Mouse (Mus musculus) C2C12 (cell line): ENCODE measurements at regions not wholly inside any gene's neighbourhood (a gene's known extent, or its start where the extent isn't known, plus 50 kb on each side); places are given as distances from the start of the nearest gene placed in this dataset.

Experiments used
- H3K27me3 ChIP-seq: one replicate; pipeline ENCODE4 v1.6.1; 2011; ENCODE audit not compliant: control insufficient read depth, insufficient read depth, insufficient read length
- H3K36me3 ChIP-seq: one replicate; pipeline ENCODE4 v1.6.1; 2011; ENCODE audit not compliant: control insufficient read depth, insufficient read depth
- H3K4me3 ChIP-seq: one replicate; pipeline ENCODE4 v1.5.1; 2011; ENCODE audit warnings: mild to moderate bottlenecking, control low read depth; ENCODE audit not compliant: poor library complexity, insufficient read depth, severe bottlenecking
- H3K79me2 ChIP-seq: one replicate; pipeline ENCODE4 v1.6.1; 2011; ENCODE audit not compliant: control insufficient read depth, insufficient read depth
- H3K79me3 ChIP-seq: one replicate; pipeline ENCODE4 v1.6.1; 2011; ENCODE audit warnings: low read depth, control low read depth
- H3ac ChIP-seq: one replicate; pipeline ENCODE3; 2011; ENCODE audit warnings: low read depth; ENCODE audit not compliant: control insufficient read depth, insufficient read length
- CEBPB ChIP-seq: IDR thresholded peaks from one replicate; pipeline ENCODE4 v1.6.1; 2011; ENCODE audit warnings: low read depth, mild to moderate bottlenecking, control low read depth, moderate library complexity
- CTCF ChIP-seq: IDR thresholded peaks from one replicate; pipeline ENCODE4 v1.5.1; 2011; ENCODE audit not compliant: control insufficient read depth, insufficient read depth, insufficient read length
- FOSL1 ChIP-seq: IDR thresholded peaks from one replicate; pipeline ENCODE4 v1.8.0; 2011; ENCODE audit warnings: mild to moderate bottlenecking, low read length; ENCODE audit not compliant: poor library complexity, insufficient read depth, severe bottlenecking
- MAX ChIP-seq: IDR thresholded peaks from one replicate; pipeline ENCODE4 v1.6.1; 2011; ENCODE audit warnings: mild to moderate bottlenecking, control low read depth
- MYOD1 ChIP-seq: IDR thresholded peaks from one replicate; pipeline ENCODE4 v1.6.1; 2011; ENCODE audit warnings: low read depth; ENCODE audit not compliant: control insufficient read depth, insufficient read length
- MYOG ChIP-seq: IDR thresholded peaks from one replicate; pipeline ENCODE4 v1.6.1; 2011; ENCODE audit not compliant: control insufficient read depth, insufficient read length; ENCODE audit errors: extremely low read depth
- USF1 ChIP-seq: IDR thresholded peaks from one replicate; pipeline ENCODE4 v1.6.1; 2011; ENCODE audit warnings: low read depth, mild to moderate bottlenecking, control low read depth, moderate library complexity

DNA sequence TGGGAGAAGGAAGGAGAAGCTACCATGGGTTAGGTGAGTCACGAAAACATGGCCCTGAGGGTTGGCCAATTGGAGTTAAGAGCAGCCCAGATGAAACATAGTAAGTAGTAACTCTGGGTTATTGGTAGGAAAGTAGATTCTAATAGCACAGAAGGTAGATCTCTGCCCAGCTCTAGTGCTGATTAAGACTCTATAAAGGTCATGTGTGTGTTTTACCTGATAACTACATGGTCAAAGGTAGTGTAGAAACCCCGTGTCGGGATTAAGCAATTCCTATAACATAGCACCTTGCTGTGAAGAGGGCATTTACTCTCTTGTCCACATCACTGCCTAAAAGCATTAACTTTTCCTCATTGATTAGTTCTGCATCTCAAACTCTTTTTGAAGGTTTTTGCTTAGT, 89.0 kb upstream of the Fam241a start:
- Histone ChIP-seq H3K27me3 (no peaks in the 10 kb centered on the region), H3K79me2 (no peaks in the 10 kb centered on the region), H3K79me3 (no peaks in the 10 kb centered on the region), H3ac (no peak overlapping the region), H3K4me3 (no peak overlapping the region), H3K36me3 (no peaks in the 10 kb centered on the region)
- TF ChIP-seq MYOG: no peak

DNA sequence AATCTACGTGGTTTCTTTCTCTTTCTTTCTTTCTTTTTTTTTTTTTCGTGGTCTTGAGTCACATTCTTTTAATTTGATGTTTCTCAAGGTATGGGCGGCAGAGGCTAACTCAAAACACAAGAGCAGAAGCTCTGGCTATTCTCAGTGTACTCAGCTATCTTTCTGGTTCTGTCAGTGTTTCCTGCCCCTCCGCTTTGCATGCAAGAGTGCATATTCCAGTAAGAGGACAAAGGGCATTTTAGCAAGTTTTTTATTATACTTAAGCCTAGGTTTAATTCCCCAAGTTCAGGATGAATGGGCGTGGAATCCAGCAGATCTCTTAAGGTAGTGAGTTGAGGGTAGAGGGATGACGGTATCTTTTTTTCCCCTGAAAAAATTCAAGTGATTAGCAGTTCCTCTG, 81.1 kb upstream of the Fam241a start:
- Histone ChIP-seq H3K27me3 (no peaks in the 10 kb centered on the region), H3K36me3 (no peaks in the 10 kb centered on the region), H3K4me3 (no peak overlapping the region), H3K79me3 (no peaks in the 10 kb centered on the region), H3K79me2 (no peaks in the 10 kb centered on the region), H3ac (no peak overlapping the region)
- TF ChIP-seq USF1 (no peak), CEBPB (no peak), CTCF (no peak), FOSL1 (no peak), MAX (no peak), MYOD1 (no peak), MYOG (no peak)

DNA sequence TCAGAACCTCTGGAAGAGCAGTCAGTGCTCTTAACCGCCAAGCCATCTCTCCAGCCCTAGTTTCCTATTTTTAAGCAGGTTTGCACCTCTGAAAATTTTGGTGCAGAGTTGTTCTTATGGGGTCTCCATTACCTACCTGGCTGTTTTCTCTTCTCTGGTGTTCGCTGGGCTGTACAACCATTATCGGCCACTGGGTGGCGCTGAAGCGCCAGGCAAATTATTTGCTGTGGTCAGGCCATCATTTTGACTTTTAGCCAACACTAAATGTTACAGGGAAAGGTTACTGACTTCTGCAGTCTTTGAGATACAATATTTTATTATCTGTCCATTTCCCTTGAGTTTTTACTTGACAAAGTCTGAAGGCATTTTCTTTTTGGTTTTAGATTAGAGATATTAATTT, 74.8 kb upstream of the Fam241a start:
- no peaks in the 10 kb centered on the region for H3K36me3 ChIP-seq
- H3K27me3 ChIP-seq: no peaks in the 10 kb centered on the region
- H3K79me2 ChIP-seq: no peaks in the 10 kb centered on the region
- no peaks in the 10 kb centered on the region for H3K79me3 ChIP-seq
- no peak overlapping the region for H3K4me3 ChIP-seq
- no peak for TF ChIP-seq CTCF
- TF ChIP-seq FOSL1: no peak
- no peak for TF ChIP-seq USF1
- TF ChIP-seq MYOD1: no peak
- no peak for TF ChIP-seq CEBPB
- no peak for TF ChIP-seq MAX
- no peak for TF ChIP-seq MYOG
- H3ac ChIP-seq: no peak overlapping the region

DNA sequence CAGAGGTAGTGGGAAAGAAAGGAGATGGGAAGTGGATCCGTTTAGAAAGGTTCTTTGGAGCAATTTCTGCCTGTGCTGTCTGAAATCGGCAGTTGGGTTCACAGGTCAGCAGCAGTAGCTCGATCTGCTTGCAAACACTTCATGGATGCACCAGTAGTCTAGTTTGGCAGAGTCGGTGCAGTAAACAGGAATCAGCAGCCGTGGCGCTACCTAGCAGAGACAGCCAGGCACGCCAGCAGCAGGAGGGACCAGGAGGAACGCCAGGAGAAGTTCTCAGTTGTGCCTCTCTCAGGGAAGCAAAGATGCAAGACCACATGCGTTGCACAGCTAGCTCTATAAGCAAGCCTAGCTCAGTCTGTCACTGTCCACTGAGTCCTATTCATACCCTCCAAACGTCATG, 71.0 kb upstream of the Fam241a start:
- TF ChIP-seq USF1: no peak
- TF ChIP-seq MYOG: no peak
- no peak for TF ChIP-seq FOSL1
- TF ChIP-seq MYOD1: no peak
- no peak for TF ChIP-seq MAX
- no peak for TF ChIP-seq CEBPB
- no peaks in the 10 kb centered on the region for H3K79me3 ChIP-seq

DNA sequence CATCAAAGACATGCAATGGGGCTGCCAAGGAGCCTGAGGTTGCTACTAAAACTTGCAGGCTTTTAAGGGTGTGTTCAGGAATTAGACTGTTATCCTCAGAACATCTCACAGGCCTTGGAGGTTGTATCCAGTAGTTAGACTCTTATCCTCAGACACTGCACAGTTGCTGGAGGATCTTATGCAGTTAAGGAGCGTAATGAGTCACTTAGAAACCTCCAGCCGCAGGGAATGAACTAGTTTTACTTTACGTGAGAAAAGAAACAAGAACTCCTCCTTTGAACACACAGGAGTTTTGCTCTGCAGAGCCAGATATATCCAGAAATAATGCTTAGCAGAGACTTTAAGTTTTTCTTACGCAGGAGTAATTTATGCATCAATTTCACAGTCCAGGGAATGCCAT, 70.1 kb upstream of the Fam241a start:
- Histone ChIP-seq H3ac (no peak overlapping the region), H3K79me2 (no peaks in the 10 kb centered on the region), H3K36me3 (no peaks in the 10 kb centered on the region), H3K27me3 (no peaks in the 10 kb centered on the region), H3K79me3 (no peaks in the 10 kb centered on the region), H3K4me3 (no peak overlapping the region)
- TF ChIP-seq USF1 (no peak), MYOD1 (no peak), CEBPB (no peak), CTCF (no peak), FOSL1 (no peak), MAX (no peak), MYOG (no peak)

More for the DNA sequence above, 71.0 kb upstream of the Fam241a start:
- H3K4me3 ChIP-seq: no peak overlapping the region
- H3K79me2 ChIP-seq: no peaks in the 10 kb centered on the region
- no peak overlapping the region for H3ac ChIP-seq
- no peaks in the 10 kb centered on the region for H3K27me3 ChIP-seq
- no peaks in the 10 kb centered on the region for H3K36me3 ChIP-seq

DNA sequence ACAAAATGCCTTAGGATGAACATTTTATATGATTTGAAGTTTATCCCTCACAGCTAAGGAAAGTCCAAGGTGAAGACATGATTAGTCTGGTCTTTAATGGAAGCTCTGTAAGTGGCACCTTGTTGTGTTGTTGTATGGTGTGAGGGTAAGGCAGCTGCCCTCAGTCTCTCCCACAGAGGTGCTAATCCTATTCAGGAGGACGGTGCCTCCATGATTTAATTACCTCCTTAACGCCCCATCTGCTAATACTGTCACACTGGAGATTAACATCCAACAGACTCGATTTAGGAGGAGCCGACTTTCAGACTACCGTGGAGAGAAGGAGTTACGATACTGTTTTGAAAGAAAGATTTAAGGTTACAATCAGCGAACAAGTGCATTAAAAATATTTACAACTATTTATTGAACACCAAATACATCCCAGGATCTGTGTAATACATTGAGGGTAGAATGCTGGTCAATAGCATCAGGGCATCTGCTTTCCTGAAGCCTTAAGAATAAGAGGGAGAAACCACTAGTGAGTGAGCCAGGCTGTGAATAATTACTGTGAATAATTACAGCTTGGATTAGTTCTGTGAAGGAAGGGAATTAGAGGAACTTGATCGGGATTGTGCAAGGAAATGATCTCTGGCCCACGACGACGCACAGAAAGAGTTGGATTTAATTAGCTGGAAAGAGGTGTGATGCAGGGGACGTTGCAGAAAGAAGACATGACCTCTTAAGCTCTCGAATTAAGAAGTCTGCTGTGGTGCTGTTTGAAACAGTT, 63.0 kb upstream of the Fam241a start:
- TF ChIP-seq CTCF (no peak), FOSL1 (no peak), MAX (no peak), MYOG (no peak), USF1 (no peak), CEBPB (no peak), MYOD1 (no peak)

More for the DNA sequence above, 63.0 kb upstream of the Fam241a start:
- Histone ChIP-seq H3K36me3 (no peaks in the 10 kb centered on the region), H3K4me3 (no peak overlapping the region), H3K79me2 (no peaks in the 10 kb centered on the region), H3ac (no peak overlapping the region), H3K79me3 (no peaks in the 10 kb centered on the region), H3K27me3 (no peaks in the 10 kb centered on the region)
